Mouse (Mus musculus): ENCODE measurements around the gene Lmcd1. TPM values are rescaled to one million over a fixed set of nuclear protein-coding genes. Genes with fewer than 3 reads are reported as not detected.
"Not testable (repeated sequence)": the region's sequence is repeated elsewhere in the genome, so short reads cannot be mapped to it uniquely, and the experiment has no call there.

Lmcd1 gene
- 0.45 and 1.0 TPM in 2 replicates for polyA plus RNA-seq (2016; fragmentation: Nextera tagmentation; extraction: Ambion mirVana)

DNA sequence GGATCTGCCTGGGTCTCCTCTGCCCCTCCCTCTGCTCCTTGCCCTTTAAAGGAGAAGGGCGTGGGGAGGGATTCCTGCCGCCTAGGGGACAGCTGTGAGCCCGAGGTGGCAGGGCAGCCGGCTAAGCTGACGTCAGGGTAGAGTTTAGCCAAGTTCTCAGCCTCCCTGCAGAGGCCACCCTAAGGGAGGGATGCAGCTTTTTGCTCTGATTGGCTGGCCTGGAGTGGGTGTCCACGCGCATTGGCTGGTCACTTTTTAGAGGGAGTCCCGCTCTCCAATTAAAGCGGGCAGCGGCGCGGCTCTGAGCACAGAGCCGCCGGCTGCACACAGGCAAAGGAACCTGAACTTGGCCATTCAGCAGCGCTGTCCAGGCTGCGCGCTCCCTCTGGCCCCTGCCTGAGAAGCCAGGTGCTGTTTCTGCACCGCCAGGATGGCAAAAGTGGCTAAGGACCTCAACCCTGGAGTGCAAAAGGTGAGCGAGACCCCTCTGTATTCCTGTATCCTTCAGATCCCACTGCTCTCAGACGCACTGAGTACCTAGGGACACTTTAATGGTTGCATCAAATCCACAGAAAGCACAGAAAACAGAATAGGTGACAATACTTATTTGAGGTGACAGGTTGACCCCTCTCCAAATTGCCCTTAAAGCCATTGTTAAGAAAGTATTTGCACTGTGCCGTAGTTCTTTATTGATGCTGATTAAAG lies at the start of gene Lmcd1:
Lmcd1 (plus strand) TSS at position 258 of the 705 bp plus-strand sequence.
- Histone ChIP-seq H3K36me3 (no peaks in the 10 kb centered on the region), H3K9ac (no peak within 1 kb of the TSS), H3K4me1 (no peaks in the 10 kb centered on the region), H3K27ac (no peak within 1 kb of the TSS), H3K4me2 (peak within 1 kb of the TSS; percentile 43), H3K27me3 (replicated peaks) (peaks cover 17% of the 10 kb centered on the region), H3K4me3 (no peak within 1 kb of the TSS), H3K9me3 (replicated peaks) (no peaks in the 10 kb centered on the region)
- 5% methylated on average over 21 of the region's 21 CpGs for WGBS (ENCODE audit: insufficient replicate concordance)
- peak; percentile 78 for ATAC-seq

DNA sequence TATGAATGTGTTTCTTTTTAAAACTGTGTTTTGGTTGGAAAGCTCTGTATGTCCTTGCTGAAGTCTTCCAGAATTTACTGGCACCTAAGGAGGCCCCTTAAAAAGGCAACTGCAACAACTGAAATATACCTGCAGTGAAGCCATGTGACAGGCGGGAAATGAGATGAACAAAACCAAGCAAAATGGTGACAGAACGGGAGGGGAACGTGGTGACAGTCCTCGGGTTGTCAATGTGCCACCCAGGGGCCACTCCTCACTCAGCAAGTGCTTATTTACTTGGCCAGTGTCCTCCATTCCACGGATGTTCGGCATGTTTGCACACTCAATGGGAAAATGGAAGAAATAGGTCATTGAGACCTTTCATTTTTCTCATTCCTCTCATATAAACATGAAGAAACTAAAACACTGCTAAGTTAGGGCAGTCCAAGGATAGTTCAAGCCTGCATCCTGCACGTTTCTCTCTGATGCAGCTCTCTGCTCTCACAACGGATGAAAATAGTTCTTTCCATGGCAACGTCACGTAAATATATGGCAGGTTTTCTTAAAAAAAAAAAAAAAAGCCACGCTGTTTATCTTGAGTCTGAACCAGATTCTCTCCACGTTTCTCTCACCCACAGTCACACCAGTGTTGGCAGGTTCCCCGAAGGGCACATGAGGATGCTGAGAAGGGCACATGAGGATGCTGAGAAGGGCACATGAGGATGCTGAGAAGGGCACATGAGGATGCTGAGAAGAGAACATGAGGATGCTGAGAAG lies 49.5 kb upstream of the Lmcd1 start:
- no peak for ATAC-seq
- Histone ChIP-seq H3K4me2 (no peak overlapping the region), H3K4me1 (no peaks in the 10 kb centered on the region), H3K27ac (no peak overlapping the region), H3K9me3 (replicated peaks) (no peaks in the 10 kb centered on the region), H3K36me3 (no peaks in the 10 kb centered on the region), H3K9ac (no peak overlapping the region), H3K27me3 (replicated peaks) (no peaks in the 10 kb centered on the region), H3K4me3 (no peak overlapping the region)
- 54% methylated on average over 13 of the region's 13 CpGs for WGBS (ENCODE audit: insufficient replicate concordance)

DNA sequence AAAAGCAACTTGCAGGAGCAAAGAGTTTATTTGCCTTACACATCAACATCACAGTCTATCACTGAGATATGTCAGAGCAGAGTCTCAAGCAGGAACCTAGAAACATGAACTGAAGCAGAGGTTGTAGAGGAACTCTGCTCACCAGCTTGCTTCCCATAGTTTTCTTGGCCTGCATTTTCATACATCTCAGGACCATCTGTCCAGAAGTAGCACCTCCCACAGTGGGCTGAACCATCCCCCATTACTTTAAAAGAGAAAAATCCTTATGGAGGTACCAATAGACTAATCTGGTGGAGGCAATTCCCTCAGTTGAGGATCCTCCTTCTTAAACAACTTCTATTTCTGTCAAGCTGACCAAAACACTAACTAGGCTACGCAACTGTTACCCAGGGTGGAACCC lies 36.8 kb upstream of the Lmcd1 start:
- no peaks in the 10 kb centered on the region for H3K36me3 ChIP-seq
- no peak for ATAC-seq
- H3K9me3 ChIP-seq (replicated peaks), result no peaks in the 10 kb centered on the region
- 57% methylated on average over 1 of the region's 1 CpGs for WGBS (ENCODE audit: insufficient replicate concordance)
- H3K27me3 ChIP-seq (replicated peaks), result no peaks in the 10 kb centered on the region
- no peak overlapping the region for H3K9ac ChIP-seq
- H3K27ac ChIP-seq, result no peak overlapping the region
- H3K4me3 ChIP-seq, result no peak overlapping the region
- no peak overlapping the region for H3K4me2 ChIP-seq
- H3K4me1 ChIP-seq, result no peaks in the 10 kb centered on the region

- peaks cover 5% of the 10 kb centered on the region for H3K9me3 ChIP-seq (replicated peaks)
- H3K27ac ChIP-seq, result no peak overlapping the region
- no peak for ATAC-seq
- no peak overlapping the region for H3K9ac ChIP-seq
- no peaks in the 10 kb centered on the region for H3K4me1 ChIP-seq
- no peaks in the 10 kb centered on the region for H3K27me3 ChIP-seq (replicated peaks)
- no peaks in the 10 kb centered on the region for H3K36me3 ChIP-seq
- H3K4me3 ChIP-seq, result no peak overlapping the region
- 45% methylated on average over 2 of the region's 2 CpGs for WGBS (ENCODE audit: insufficient replicate concordance)
- H3K4me2 ChIP-seq, result no peak overlapping the region
These were observed 31.3 kb upstream of the Lmcd1 start for GRCm38 (mm10) chr6:112242216-112242615.

GRCm38 (mm10) chr6:112245639-112246038 lies 27.9 kb upstream of the Lmcd1 start:
- Histone ChIP-seq H3K9ac (no peak overlapping the region), H3K9me3 (replicated peaks) (peaks cover 5% of the 10 kb centered on the region), H3K4me1 (no peaks in the 10 kb centered on the region), H3K4me2 (no peak overlapping the region), H3K27me3 (replicated peaks) (no peaks in the 10 kb centered on the region), H3K36me3 (no peaks in the 10 kb centered on the region), H3K27ac (no peak overlapping the region), H3K4me3 (no peak overlapping the region)
- ATAC-seq, result no peak
- 61% methylated on average over 4 of the region's 4 CpGs for WGBS (ENCODE audit: insufficient replicate concordance)

DNA sequence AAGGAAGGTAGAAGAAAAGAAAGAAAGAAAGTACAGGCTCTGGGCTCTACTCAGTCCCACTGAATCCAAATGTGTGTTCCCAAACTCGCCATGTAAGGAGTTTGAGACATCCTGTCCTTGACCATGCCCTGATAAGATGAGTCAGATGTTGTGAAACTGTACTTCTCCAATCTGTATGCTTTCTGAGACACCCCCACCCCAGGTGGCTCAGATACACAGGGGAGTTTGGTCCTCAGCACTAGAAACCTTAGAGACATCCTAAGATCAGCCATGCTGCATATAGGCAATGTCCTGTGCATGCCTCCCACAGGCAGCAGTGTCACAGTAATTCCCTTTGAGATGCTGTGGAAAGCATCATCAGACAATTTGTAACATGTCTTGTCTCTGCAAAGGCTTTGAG lies 26.9 kb upstream of the Lmcd1 start:
- 35% methylated on average over 1 of the region's 1 CpGs for WGBS (ENCODE audit: insufficient replicate concordance)
- Histone ChIP-seq H3K4me2 (no peak overlapping the region), H3K36me3 (no peaks in the 10 kb centered on the region), H3K27me3 (replicated peaks) (no peaks in the 10 kb centered on the region), H3K4me3 (no peak overlapping the region), H3K4me1 (no peaks in the 10 kb centered on the region), H3K9me3 (replicated peaks) (peaks cover 5% of the 10 kb centered on the region), H3K27ac (no peak overlapping the region), H3K9ac (no peak overlapping the region)
- ATAC-seq, result no peak

DNA sequence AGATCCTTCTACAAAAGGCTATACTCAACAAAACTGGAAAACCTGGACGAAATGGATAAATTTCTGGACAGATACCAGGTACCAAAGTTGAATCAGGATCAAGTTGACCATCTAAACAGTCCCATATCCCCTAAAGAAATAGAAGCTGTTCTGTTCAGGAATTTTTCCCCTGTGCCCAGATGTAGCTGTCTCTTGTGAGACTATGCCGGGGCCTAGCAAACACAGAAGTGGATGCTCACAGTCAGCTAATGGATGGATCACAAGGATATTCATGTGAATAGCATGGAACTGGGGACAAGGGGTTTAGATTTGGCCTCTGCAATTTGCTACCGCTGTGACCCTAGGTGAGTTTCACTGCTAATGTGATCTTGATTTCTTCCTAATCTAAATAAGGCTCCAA lies 19.6 kb upstream of the Lmcd1 start:
- H3K4me2 ChIP-seq; H3K9me3 ChIP-seq (replicated peaks); ATAC-seq; H3K27ac ChIP-seq; H3K36me3 ChIP-seq; H3K4me1 ChIP-seq; H3K4me3 ChIP-seq; H3K27me3 ChIP-seq (replicated peaks); H3K9ac ChIP-seq: not testable (repeated sequence)
- whole genome bisulfite sequencing (ENCODE audit: insufficient replicate concordance), result 62% methylated on average over 3 of the region's 3 CpGs

DNA sequence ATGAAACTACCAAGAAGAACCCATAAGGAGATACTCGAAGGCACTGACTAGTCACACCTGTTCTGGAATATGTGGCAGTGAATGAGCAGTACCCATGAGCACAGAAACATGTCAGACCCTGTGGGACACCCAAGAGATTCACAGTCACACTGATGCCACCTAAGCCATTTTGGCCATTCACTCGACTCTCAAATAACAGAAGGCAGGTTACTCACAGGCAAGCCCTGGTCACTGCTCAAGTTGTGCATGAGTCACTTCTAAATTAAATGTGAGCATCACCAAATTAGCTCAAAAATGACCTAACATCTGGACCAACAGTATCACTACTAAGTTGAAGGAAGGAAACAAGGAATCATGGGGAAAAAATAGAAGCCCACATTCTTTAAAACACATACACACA lies 18.6 kb upstream of the Lmcd1 start:
- ATAC-seq, result no peak
- H3K4me2 ChIP-seq, result no peak overlapping the region
- H3K27ac ChIP-seq, result no peak overlapping the region
- H3K9ac ChIP-seq, result no peak overlapping the region
- H3K27me3 ChIP-seq (replicated peaks), result no peaks in the 10 kb centered on the region
- H3K4me1 ChIP-seq, result no peaks in the 10 kb centered on the region
- WGBS (ENCODE audit: insufficient replicate concordance), result 61% methylated on average over 2 of the region's 2 CpGs
- no peaks in the 10 kb centered on the region for H3K36me3 ChIP-seq
- no peaks in the 10 kb centered on the region for H3K9me3 ChIP-seq (replicated peaks)
- no peak overlapping the region for H3K4me3 ChIP-seq

DNA sequence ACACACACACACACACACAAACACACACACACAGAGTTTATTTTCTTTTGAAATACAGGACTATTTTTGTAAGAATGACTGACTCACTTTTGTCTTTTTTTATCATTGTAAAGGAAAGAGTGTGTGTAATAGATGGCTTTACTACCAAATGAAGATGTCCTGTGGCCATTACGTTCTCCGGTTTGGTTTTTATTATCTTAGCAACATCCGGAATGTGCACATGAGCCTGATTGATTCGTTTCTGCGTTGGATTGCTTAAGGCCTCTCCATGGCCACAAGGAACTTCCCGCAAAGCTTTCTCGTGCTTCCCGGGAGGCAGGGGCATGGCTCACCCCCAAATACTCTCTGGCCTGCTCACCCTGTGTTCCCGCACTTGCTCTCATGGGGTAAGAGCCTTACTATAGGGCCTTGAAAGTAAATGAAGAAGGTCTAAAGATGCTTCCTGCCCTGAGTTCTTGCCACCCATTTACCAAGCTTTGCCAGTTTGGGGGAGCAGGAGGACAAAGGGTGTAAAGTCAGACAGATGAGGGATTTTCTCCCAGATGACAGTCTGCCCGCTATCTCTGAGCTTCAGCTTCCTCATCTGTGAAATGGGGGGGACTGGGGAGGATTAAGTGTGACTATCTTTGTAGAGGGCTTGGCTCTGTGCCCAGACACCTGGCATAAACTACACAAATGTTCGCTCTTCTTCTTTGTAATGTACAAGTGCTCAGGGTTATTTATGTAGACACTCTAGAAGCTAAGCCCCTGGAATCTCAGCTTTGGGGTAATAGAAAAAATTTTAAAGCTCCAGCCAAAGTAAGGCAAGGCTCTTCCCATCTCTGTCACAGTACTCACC lies 18.0 kb upstream of the Lmcd1 start:
- WGBS (ENCODE audit: insufficient replicate concordance), result 73% methylated on average over 11 of the region's 11 CpGs

GRCm38 (mm10) chr6:112256599-112256998 lies 17.0 kb upstream of the Lmcd1 start:
- Histone ChIP-seq H3K4me1 (no peaks in the 10 kb centered on the region), H3K27me3 (replicated peaks) (no peaks in the 10 kb centered on the region), H3K27ac (no peak overlapping the region), H3K9me3 (replicated peaks) (no peaks in the 10 kb centered on the region), H3K36me3 (no peaks in the 10 kb centered on the region), H3K9ac (no peak overlapping the region), H3K4me3 (no peak overlapping the region), H3K4me2 (no peak overlapping the region)
- ATAC-seq, result no peak
- WGBS (ENCODE audit: insufficient replicate concordance), result 65% methylated on average over 6 of the region's 6 CpGs

More for the DNA sequence above, 18.0 kb upstream of the Lmcd1 start:
- no peak overlapping the region for H3K27ac ChIP-seq
- no peaks in the 10 kb centered on the region for H3K9me3 ChIP-seq (replicated peaks)
- H3K4me2 ChIP-seq, result no peak overlapping the region
- H3K36me3 ChIP-seq, result no peaks in the 10 kb centered on the region
- no peaks in the 10 kb centered on the region for H3K4me1 ChIP-seq
- no peak overlapping the region for H3K9ac ChIP-seq
- no peaks in the 10 kb centered on the region for H3K27me3 ChIP-seq (replicated peaks)
- no peak overlapping the region for H3K4me3 ChIP-seq
- ATAC-seq, result no peak

DNA sequence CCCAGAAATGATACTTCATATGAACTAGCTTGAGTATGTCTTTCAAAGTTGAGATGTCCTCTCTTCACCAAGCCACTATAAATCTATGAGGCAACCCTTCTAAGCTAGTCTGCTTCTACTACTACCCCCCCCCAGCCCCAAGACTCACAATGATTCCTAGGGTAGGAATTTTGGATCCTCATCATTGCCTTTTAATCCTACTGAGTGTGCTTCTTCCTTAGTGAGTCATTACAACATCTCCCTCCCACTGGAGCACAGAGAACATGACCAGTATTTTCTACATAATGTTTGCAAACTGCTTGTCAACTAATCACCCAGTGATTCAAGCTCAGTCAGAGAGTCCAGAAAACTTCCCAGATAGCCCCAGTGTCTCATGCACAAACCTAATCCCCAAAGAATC lies 12.5 kb upstream of the Lmcd1 start:
- H3K4me1 ChIP-seq, result no peaks in the 10 kb centered on the region
- no peaks in the 10 kb centered on the region for H3K36me3 ChIP-seq
- no peaks in the 10 kb centered on the region for H3K9me3 ChIP-seq (replicated peaks)
- no peak overlapping the region for H3K4me3 ChIP-seq
- H3K27me3 ChIP-seq (replicated peaks), result no peaks in the 10 kb centered on the region
- H3K9ac ChIP-seq, result no peak overlapping the region
- no peak for ATAC-seq
- H3K4me2 ChIP-seq, result no peak overlapping the region
- no peak overlapping the region for H3K27ac ChIP-seq

DNA sequence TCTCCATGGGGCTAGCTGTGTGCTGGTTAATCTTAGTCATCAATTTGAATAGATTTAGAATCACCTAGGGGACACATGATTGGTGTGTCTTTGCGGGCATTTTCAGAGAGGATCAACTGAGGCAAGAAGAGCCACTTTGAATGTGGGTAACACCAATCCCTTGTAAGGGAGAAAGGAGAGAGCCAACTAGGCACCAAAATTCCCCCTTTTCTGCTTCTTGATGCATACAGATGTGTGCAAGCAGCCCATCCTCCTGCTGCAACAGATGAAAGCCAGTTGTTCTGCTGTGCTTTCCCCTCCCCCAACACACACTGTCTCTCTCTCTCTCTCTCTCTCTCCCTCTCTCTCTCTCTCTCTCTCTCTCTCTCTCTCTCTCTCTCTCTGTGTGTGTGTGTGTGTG lies 9.2 kb upstream of the Lmcd1 start:
- no peak overlapping the region for H3K27ac ChIP-seq
- WGBS (ENCODE audit: insufficient replicate concordance), result 80% methylated on average over 1 of the region's 1 CpGs
- H3K27me3 ChIP-seq (replicated peaks), result no peaks in the 10 kb centered on the region

More for the DNA sequence above, 9.2 kb upstream of the Lmcd1 start:
- H3K4me2 ChIP-seq, result no peak overlapping the region
- ATAC-seq, result no peak
- H3K36me3 ChIP-seq, result no peaks in the 10 kb centered on the region
- no peaks in the 10 kb centered on the region for H3K4me1 ChIP-seq
- no peak overlapping the region for H3K4me3 ChIP-seq
- no peaks in the 10 kb centered on the region for H3K9me3 ChIP-seq (replicated peaks)
- H3K9ac ChIP-seq, result no peak overlapping the region
